Mouse (Mus musculus) macrophage (primary cell): ENCODE data around the gene Tek. TPM values are rescaled to one million over a fixed set of nuclear protein-coding genes. Genes with fewer than 3 reads are reported as not detected.

Source experiments
- H3K27ac ChIP-seq: fragments of 350-480 bp; formaldehyde crosslinking; 2 replicates; pipeline ENCODE4 v1.9.0; 2021
- H3K36me3 ChIP-seq: fragments of 350-480 bp; formaldehyde crosslinking; 2 replicates; pipeline ENCODE4 v1.9.0; 2021; ENCODE audit errors: inconsistent target
- H3K4me3 ChIP-seq: fragments of 350-480 bp; formaldehyde crosslinking; 2 replicates; pipeline ENCODE4 v1.9.0; 2021; ENCODE audit errors: inconsistent target
- H3K79me2 ChIP-seq: fragments of 350-480 bp; formaldehyde crosslinking; 2 replicates; pipeline ENCODE4 v1.9.0; 2021; ENCODE audit errors: inconsistent target
- WGBS: methylation state at CpG from one replicate; pipeline ENCODE4 v1.1.7; 2026; ENCODE audit warnings: inconsistent platforms; ENCODE audit not compliant: missing documents; 5-methylcytosine and 5-hydroxymethylcytosine counted together
- polyA plus RNA-seq: library from polyadenylated mRNA; stranded (reverse); fragments of 250-400 nt; gene quantifications from 3 replicates; pipeline ENCODE4 v1.2.4, GENCODE M21; 2018; ENCODE audit warnings: inconsistent platforms

Tek gene
- polyA plus RNA-seq, 1 experiment from 2014 or later = not detected

- no peaks in the 10 kb centered on the region for H3K79me2 ChIP-seq
- no peak overlapping the region for H3K4me3 ChIP-seq
- H3K27ac ChIP-seq = no peak overlapping the region
- no peaks in the 10 kb centered on the region for H3K36me3 ChIP-seq
- WGBS = 18% methylated on average over 2 of the region's 2 CpGs
Measured at GRCm38 (mm10) chr4:94900744-94901143, 161.7 kb downstream of the Tek start.

DNA sequence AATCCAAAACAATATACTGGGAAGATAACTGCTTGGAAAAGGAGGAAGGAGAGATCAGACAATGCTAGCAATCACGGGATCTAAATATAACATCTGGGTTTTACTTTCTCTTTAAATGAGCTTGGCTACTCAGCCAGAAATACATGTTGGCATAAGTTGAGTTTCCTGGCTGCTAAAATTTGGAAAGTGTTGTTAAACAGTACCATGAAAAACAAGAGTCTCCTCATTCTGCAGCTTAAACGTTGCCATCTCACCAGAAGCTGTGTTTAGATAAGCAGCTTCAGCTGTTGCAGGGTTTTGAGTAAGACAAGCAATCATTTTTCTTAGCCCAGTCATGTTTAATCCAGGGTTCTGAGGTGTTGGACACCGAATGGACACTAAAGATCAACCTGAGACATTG is 162.7 kb downstream of the Tek start:
- no peak overlapping the region for H3K4me3 ChIP-seq

More for the DNA sequence above, 162.7 kb downstream of the Tek start:
- Histone ChIP-seq H3K79me2 (no peaks in the 10 kb centered on the region), H3K36me3 (no peaks in the 10 kb centered on the region), H3K27ac (no peak overlapping the region)
- WGBS = 29% methylated on average over 3 of the region's 3 CpGs

Other genes with a start within 250 kb of the Tek start
- gene Gm10306, start 182.7 kb upstream of the Tek start, polyA plus RNA-seq = not detected in 3 replicates
- 9.4 to 10.4 TPM (median 9.4 TPM) in 3 replicates for gene Caap1, start 182.5 kb upstream of the Tek start, polyA plus RNA-seq
- 42.0 to 64.1 TPM (median 59.3 TPM) in 3 replicates for gene Plaa, start 136.0 kb upstream of the Tek start, polyA plus RNA-seq
- 7.3 to 14.6 TPM (median 8.3 TPM) in 3 replicates for gene Ift74, start 124.8 kb upstream of the Tek start, polyA plus RNA-seq
- not detected in 3 replicates for gene Lrrc19, start 89.1 kb upstream of the Tek start, polyA plus RNA-seq
- gene Eqtn, start 189.6 kb downstream of the Tek start, polyA plus RNA-seq = 0.17 to 0.21 TPM in 2 of 3 replicates, not detected in the other
- gene Mysm1, start 239.8 kb downstream of the Tek start, polyA plus RNA-seq = 11.1 to 12.8 TPM (median 11.4 TPM) in 3 replicates